Mouse (Mus musculus): ENCODE data around the gene Phactr3. TPM values are rescaled to one million over a fixed set of nuclear protein-coding genes. Genes with fewer than 3 reads are reported as not detected.

The Phactr3 gene
- polyA plus RNA-seq, 1 experiment from 2014 or later = 0.38 TPM

DNA sequence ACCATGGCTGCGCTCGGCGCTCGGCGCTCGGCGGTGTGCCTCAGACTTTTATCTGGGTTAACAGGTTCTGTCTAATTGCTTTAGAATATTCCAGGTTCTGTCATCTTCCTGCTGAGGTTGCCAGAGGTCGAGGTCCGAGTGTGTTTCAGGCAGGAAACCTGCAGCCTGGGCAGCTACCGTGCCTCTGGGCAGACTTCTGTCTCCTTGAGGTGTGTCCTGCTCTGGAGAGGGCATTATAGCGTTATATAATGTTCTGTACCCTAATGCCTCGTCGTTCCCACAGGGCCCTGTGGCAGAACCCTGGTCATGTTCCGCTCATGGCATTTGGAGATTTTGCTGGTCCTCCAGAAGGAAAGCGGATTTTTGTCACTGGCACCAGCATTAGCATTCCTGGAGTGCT, 4.7 kb downstream of the Phactr3 start:
- Histone ChIP-seq H3K27ac (no peak overlapping the region), H3K4me2 (no peak overlapping the region), H3K9me3 (no peaks in the 10 kb centered on the region), H3K4me3 (no peak overlapping the region), H3K36me3 (no peaks in the 10 kb centered on the region), H3K4me1 (peaks cover 12% of the 10 kb centered on the region), H3K27me3 (peaks cover 16% of the 10 kb centered on the region), H3K9ac (no peak overlapping the region)
- 63% methylated on average over 15 of the region's 15 CpGs for WGBS
- no peak for ATAC-seq (ENCODE audit: insufficient number of reproducible peaks, low FRiP score, low TSS enrichment, low read depth)

DNA sequence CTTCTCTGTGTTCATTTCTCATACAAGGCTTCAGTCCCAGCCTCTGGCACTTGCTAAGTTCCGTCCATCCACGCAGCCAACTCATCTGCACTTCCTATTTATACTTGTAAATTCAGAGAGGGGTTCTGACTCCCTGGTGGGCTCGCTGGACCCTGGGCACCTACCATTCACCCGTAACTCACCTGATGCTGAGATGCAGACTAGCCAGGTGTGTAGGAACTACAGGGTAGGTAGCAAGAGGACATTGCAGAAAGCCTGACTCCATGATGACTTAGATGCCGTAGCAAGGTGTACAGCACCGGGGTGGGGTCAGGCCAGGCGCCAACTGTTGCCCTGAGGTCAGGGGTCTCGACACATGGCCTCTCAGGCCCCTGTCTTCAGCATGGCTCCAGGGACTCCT, 6.7 kb downstream of the Phactr3 start:
- no peaks in the 10 kb centered on the region for H3K4me1 ChIP-seq
- WGBS = 82% methylated on average over 8 of the region's 8 CpGs
- H3K4me2 ChIP-seq = no peak overlapping the region
- no peaks in the 10 kb centered on the region for H3K27me3 ChIP-seq
- no peak overlapping the region for H3K4me3 ChIP-seq
- H3K9ac ChIP-seq = no peak overlapping the region
- H3K9me3 ChIP-seq = no peaks in the 10 kb centered on the region
- no peaks in the 10 kb centered on the region for H3K36me3 ChIP-seq
- no peak overlapping the region for H3K27ac ChIP-seq
- no peak for ATAC-seq (ENCODE audit: insufficient number of reproducible peaks, low FRiP score, low TSS enrichment, low read depth)

DNA sequence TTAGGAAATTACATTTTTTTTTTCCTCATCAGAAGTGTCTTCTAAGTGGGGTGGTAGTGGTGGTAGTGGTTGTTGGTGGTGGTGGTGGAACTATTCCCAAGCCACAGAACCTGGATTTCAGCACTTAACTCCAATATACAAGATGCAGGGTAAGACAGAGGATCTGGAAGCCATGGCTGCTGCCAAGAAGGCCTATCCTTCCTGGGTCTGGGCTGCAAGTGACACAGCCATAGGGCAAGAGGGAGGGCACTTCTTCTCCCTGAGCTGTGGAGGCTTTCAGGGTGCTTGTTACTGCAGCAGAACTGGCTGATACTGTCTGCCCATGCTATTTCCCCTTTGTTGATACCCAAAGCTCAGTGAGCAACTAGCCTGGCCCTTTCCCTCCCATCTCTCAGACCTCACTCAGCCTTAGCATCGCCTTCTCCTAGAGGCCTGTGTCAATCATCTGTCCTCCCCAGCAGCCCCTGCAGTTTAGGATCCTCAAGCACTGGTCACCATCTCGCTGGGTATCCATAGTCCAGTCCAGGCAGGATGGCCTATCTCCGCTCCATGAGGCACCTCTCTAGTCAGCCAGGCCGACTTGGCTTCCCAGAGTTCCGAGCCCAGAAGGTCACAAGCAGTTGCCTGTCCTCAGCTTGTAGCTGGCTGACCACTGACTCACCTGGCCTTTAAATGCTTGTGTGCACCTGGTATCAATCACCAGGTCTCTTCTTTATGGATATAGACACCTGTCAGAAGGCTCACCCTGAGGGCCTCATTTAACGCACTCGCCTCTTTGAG, 7.5 kb downstream of the Phactr3 start:
- Histone ChIP-seq H3K27me3 (no peaks in the 10 kb centered on the region), H3K4me1 (no peaks in the 10 kb centered on the region), H3K27ac (no peak overlapping the region), H3K4me2 (no peak overlapping the region), H3K9me3 (no peaks in the 10 kb centered on the region), H3K9ac (no peak overlapping the region), H3K4me3 (no peak overlapping the region), H3K36me3 (no peaks in the 10 kb centered on the region)
- ATAC-seq (ENCODE audit: insufficient number of reproducible peaks, low FRiP score, low TSS enrichment, low read depth) = no peak
- WGBS = 88% methylated on average over 7 of the region's 7 CpGs

DNA sequence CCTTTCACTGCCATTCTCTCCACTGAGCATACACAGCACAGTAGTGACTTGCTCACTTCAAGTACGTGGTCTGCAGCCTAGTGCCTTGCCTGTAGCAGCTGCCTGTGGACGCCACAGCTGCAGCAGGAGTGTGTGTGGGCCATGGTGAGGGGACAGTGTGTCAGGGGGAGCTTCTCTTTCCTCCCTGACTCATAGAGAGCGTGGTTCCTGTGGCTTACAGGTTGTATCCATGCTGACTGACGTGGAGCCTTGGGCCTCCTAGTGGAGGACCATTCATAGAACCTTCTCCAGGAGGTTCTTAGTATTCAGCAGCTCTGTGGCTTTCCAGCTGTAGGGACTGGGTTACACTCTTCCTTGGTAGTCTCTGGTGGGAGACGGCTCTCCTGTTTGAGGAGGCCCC, 9.8 kb downstream of the Phactr3 start:
- H3K27ac ChIP-seq = no peak overlapping the region
- WGBS = 68% methylated on average over 5 of the region's 5 CpGs

GRCm38 (mm10) chr2:178129161-178129560, 10.4 kb downstream of the Phactr3 start:
- WGBS = 61% methylated on average over 4 of the region's 4 CpGs
- no peaks in the 10 kb centered on the region for H3K27me3 ChIP-seq
- no peak for ATAC-seq (ENCODE audit: insufficient number of reproducible peaks, low FRiP score, low TSS enrichment, low read depth)

More for the DNA sequence above, 9.8 kb downstream of the Phactr3 start:
- H3K4me1 ChIP-seq = no peaks in the 10 kb centered on the region
- no peak for ATAC-seq (ENCODE audit: insufficient number of reproducible peaks, low FRiP score, low TSS enrichment, low read depth)
- no peak overlapping the region for H3K4me2 ChIP-seq
- H3K4me3 ChIP-seq = no peak overlapping the region
- no peaks in the 10 kb centered on the region for H3K36me3 ChIP-seq
- H3K9me3 ChIP-seq = no peaks in the 10 kb centered on the region
- no peaks in the 10 kb centered on the region for H3K27me3 ChIP-seq
- H3K9ac ChIP-seq = no peak overlapping the region

GRCm38 (mm10) chr2:178129676-178130075, 10.9 kb downstream of the Phactr3 start:
- WGBS = 70% methylated on average over 2 of the region's 2 CpGs
- Histone ChIP-seq H3K4me3 (no peak overlapping the region), H3K9ac (no peak overlapping the region), H3K27me3 (no peaks in the 10 kb centered on the region), H3K4me2 (no peak overlapping the region), H3K4me1 (no peaks in the 10 kb centered on the region), H3K36me3 (no peaks in the 10 kb centered on the region), H3K27ac (no peak overlapping the region), H3K9me3 (no peaks in the 10 kb centered on the region)
- no peak for ATAC-seq (ENCODE audit: insufficient number of reproducible peaks, low FRiP score, low TSS enrichment, low read depth)

More at GRCm38 (mm10) chr2:178129161-178129560, 10.4 kb downstream of the Phactr3 start:
- Histone ChIP-seq H3K4me2 (no peak overlapping the region), H3K4me3 (no peak overlapping the region), H3K36me3 (no peaks in the 10 kb centered on the region), H3K4me1 (no peaks in the 10 kb centered on the region), H3K9me3 (no peaks in the 10 kb centered on the region), H3K9ac (no peak overlapping the region), H3K27ac (no peak overlapping the region)

- no peak for ATAC-seq (ENCODE audit: insufficient number of reproducible peaks, low FRiP score, low TSS enrichment, low read depth)
- Histone ChIP-seq H3K36me3 (no peaks in the 10 kb centered on the region), H3K4me2 (no peak overlapping the region), H3K9ac (no peak overlapping the region), H3K27me3 (no peaks in the 10 kb centered on the region), H3K4me3 (no peak overlapping the region), H3K27ac (no peak overlapping the region), H3K9me3 (no peaks in the 10 kb centered on the region), H3K4me1 (no peaks in the 10 kb centered on the region)
- WGBS = 87% methylated on average over 5 of the region's 5 CpGs
Observed at GRCm38 (mm10) chr2:178130536-178130935, 11.8 kb downstream of the Phactr3 start.

DNA sequence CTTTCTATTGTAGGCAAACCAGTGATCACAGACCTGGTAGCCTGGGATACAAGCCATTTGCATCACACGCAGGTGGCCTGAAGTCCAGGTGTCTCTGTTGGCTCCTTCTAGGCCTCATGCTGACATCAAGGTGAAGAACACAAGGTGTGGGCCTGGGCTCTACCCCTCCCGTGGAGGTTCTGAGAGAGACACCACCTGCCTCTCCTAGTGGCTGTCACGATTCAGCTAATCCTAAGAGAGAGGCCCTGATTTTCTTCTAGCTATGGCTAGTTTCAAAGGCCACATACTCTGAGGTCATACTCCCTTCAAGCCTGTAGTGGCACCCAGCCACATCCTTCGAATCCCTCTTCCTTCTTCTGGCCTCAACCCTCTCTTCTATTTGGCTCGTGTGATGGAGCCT, 12.2 kb downstream of the Phactr3 start:
- Histone ChIP-seq H3K9ac (no peak overlapping the region), H3K4me2 (no peak overlapping the region), H3K27ac (no peak overlapping the region), H3K9me3 (no peaks in the 10 kb centered on the region), H3K36me3 (no peaks in the 10 kb centered on the region), H3K27me3 (no peaks in the 10 kb centered on the region), H3K4me3 (no peak overlapping the region), H3K4me1 (no peaks in the 10 kb centered on the region)
- no peak for ATAC-seq (ENCODE audit: insufficient number of reproducible peaks, low FRiP score, low TSS enrichment, low read depth)
- WGBS = 69% methylated on average over 5 of the region's 5 CpGs

DNA sequence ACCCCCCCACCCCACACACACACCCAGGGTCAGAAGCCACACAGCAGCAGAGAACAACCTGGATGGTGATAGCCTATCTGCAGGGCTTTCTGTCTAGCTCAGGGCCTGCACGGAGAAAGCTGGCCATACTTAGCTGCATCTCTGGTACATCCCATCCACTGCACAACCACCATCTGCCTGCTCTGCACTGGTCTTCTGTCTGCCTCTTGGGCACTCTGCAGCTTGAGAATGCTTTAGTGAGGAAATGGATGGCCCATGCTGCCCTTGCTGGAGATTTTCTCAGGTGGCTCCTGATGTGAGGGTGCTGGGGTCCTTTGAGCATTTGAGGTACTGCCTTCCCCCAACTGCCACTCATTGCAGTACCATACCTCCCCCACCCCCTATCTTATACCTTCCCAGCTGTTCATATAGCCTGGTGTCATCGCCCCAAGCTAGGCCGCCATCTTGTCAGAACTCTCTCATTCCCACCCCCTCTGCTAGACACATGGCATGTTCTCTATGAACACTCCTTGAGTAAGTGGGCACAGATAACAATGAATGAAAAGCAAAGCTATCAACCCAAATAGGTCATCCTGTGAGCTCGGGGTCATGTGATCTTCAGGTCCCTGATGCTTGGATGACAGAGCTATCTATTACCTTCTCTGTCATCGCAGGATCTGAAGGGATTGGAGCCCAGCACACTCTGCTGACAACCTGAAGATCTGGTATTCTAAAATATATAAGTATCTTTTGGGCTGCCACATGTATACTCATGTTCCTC, 13.0 kb downstream of the Phactr3 start:
- no peak overlapping the region for H3K27ac ChIP-seq
- H3K4me2 ChIP-seq = no peak overlapping the region
- no peaks in the 10 kb centered on the region for H3K36me3 ChIP-seq
- no peak for ATAC-seq (ENCODE audit: insufficient number of reproducible peaks, low FRiP score, low TSS enrichment, low read depth)
- 89% methylated on average over 5 of the region's 5 CpGs for WGBS
- no peaks in the 10 kb centered on the region for H3K9me3 ChIP-seq
- no peak overlapping the region for H3K4me3 ChIP-seq
- no peaks in the 10 kb centered on the region for H3K4me1 ChIP-seq
- no peaks in the 10 kb centered on the region for H3K27me3 ChIP-seq
- no peak overlapping the region for H3K9ac ChIP-seq

- WGBS = 41% methylated on average over 4 of the region's 4 CpGs
- no peak overlapping the region for H3K4me3 ChIP-seq
- ATAC-seq (ENCODE audit: insufficient number of reproducible peaks, low FRiP score, low TSS enrichment, low read depth) = no peak
Observed at GRCm38 (mm10) chr2:178135713-178136112, 16.9 kb downstream of the Phactr3 start.

GRCm38 (mm10) chr2:178137518-178137917, 18.7 kb downstream of the Phactr3 start:
- no peak for ATAC-seq (ENCODE audit: insufficient number of reproducible peaks, low FRiP score, low TSS enrichment, low read depth)
- H3K27ac ChIP-seq = no peak overlapping the region
- H3K4me2 ChIP-seq = no peak overlapping the region
- H3K4me1 ChIP-seq = peaks cover 9% of the 10 kb centered on the region
- H3K9me3 ChIP-seq = no peaks in the 10 kb centered on the region
- H3K36me3 ChIP-seq = no peaks in the 10 kb centered on the region
- H3K4me3 ChIP-seq = no peak overlapping the region
- peaks cover 9% of the 10 kb centered on the region for H3K27me3 ChIP-seq
- 12% methylated on average over 3 of the region's 3 CpGs for WGBS
- no peak overlapping the region for H3K9ac ChIP-seq

More at GRCm38 (mm10) chr2:178135713-178136112, 16.9 kb downstream of the Phactr3 start:
- no peaks in the 10 kb centered on the region for H3K4me1 ChIP-seq
- H3K27me3 ChIP-seq = no peaks in the 10 kb centered on the region
- no peaks in the 10 kb centered on the region for H3K9me3 ChIP-seq
- no peak overlapping the region for H3K9ac ChIP-seq
- H3K36me3 ChIP-seq = no peaks in the 10 kb centered on the region
- no peak overlapping the region for H3K4me2 ChIP-seq
- no peak overlapping the region for H3K27ac ChIP-seq

GRCm38 (mm10) chr2:178141489-178141922, 22.7 kb downstream of the Phactr3 start:
- Histone ChIP-seq H3K27me3 (peaks cover 21% of the 10 kb centered on the region), H3K4me3 (no peak overlapping the region), H3K9me3 (no peaks in the 10 kb centered on the region), H3K9ac (no peak overlapping the region), H3K4me1 (peaks cover 15% of the 10 kb centered on the region), H3K36me3 (no peaks in the 10 kb centered on the region), H3K27ac (no peak overlapping the region), H3K4me2 (peak overlapping the region; percentile 48)
- 3% methylated on average over 10 of the region's 10 CpGs for WGBS
- ATAC-seq (ENCODE audit: insufficient number of reproducible peaks, low FRiP score, low TSS enrichment, low read depth) = 0 out of 2 replicates have a peak, but pooled peaks have one; percentile 26
